Mouse (Mus musculus): ENCODE measurements at regions not wholly inside any gene's neighbourhood (a gene's known extent, or its start where the extent isn't known, plus 50 kb on each side); places are given as distances from the start of the nearest gene placed in this dataset.

DNA sequence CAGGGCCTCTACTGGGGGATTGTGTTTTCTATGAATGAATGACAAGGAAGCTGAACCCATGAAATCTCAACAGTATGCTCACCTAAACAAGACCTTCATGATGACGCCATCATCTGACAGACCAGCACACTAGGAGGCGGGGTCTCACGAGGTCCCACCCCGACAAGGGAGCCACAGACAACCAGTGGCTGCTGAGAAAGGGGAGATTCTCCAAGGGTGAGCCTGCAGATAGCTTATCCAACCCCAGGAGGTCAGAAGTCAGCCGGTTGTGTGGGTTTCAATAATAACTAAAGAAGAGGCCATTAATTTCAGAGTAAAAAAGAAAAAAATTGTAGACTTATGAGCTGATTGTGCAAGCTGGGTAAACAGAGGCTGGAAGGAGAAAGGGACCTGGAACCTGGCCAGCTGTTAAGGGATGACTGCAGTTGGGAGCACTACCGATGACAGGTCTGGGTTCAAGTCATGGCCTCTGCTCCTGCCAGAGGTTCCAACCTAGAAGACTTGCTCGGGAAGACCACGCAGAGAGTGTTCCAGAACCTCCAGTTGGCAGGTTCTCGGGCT, 90.5 kb downstream of the 1700001O22Rik start:
- H3K9me3 ChIP-seq (ENCODE audit: control insufficient read depth, low read length), result no peaks in the 10 kb centered on the region
- peaks cover 54% of the 10 kb centered on the region for H3K4me1 ChIP-seq (replicated peaks; ENCODE audit: control insufficient read depth, insufficient read depth, low read length)
- ATAC-seq (replicated peaks; ENCODE audit: low FRiP score, low TSS enrichment, low read depth) (no peak), DNase-seq (ENCODE audit: low spot score) (peak; percentile 54)
- H3K27me3 ChIP-seq (replicated peaks; ENCODE audit: control insufficient read depth, insufficient read depth, low read length), result no peaks in the 10 kb centered on the region
- H3K4me2 ChIP-seq (ENCODE audit: low read length), result no peak overlapping the region
- H3K27ac ChIP-seq (ENCODE audit: low read depth), result peak overlapping the region; percentile 89; the same call in 1 of the 2 replicates
- WGBS, result 60% methylated on average over 9 of the region's 9 CpGs
- H3K9ac ChIP-seq (ENCODE audit: low read length), result no peak overlapping the region
- no peaks in the 10 kb centered on the region for H3K36me3 ChIP-seq (ENCODE audit: control insufficient read depth, insufficient read depth, low read length)
- H3K4me3 ChIP-seq (ENCODE audit: low read depth, low read length), result no peak overlapping the region

DNA sequence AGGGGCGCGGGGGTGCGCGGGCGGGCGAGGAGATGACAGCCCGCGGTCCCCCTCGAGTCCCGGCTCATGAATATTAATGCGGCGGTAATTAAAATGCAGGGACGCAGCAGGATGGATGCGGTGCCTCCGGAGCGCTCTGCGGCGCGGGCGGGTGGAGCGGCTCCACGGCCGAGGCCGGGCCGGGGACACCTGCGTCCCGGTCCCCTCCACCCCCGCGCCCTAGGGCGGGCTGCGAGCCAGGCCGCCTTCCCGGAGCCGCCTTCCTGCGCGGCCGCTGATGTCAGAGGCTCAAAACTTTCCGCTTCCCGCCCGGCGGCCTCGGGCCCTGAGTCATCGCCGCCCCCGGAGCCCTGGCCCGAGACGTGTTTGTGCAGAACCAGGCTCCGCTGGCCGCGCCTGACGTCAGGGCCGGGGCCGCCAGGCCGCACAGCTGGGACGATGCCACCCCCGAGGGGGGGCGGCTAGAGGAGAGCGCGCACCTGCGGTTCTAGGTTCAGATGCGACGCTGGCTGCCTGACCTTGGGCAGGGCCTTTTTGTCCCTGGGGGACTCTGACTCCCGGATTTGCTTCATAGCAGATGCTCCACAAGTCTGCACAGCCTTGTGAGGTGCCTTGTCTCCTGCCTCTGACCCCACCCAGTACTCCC, 91.5 kb downstream of the 1700001O22Rik start:
- 1% methylated on average over 63 of the region's 63 CpGs for WGBS
- no peaks in the 10 kb centered on the region for H3K36me3 ChIP-seq (ENCODE audit: control insufficient read depth, insufficient read depth, low read length)
- no peaks in the 10 kb centered on the region for H3K9me3 ChIP-seq (ENCODE audit: control insufficient read depth, low read length)
- H3K9ac ChIP-seq (ENCODE audit: low read length), result peak overlapping the region; percentile 73
- peak overlapping the region; percentile 80 for H3K4me2 ChIP-seq (ENCODE audit: low read length)
- H3K27ac ChIP-seq (ENCODE audit: low read depth), result peak overlapping the region; percentile 89
- DNase-seq (ENCODE audit: low spot score), result peak; percentile 81
- ATAC-seq (replicated peaks; ENCODE audit: low FRiP score, low TSS enrichment, low read depth), result 0 out of 2 replicates have a peak, but pooled peaks have one; percentile 28
- H3K4me1 ChIP-seq (replicated peaks; ENCODE audit: control insufficient read depth, insufficient read depth, low read length), result peaks cover 53% of the 10 kb centered on the region
- peak overlapping the region; percentile 39 for H3K4me3 ChIP-seq (ENCODE audit: low read depth, low read length)
- H3K27me3 ChIP-seq (replicated peaks; ENCODE audit: control insufficient read depth, insufficient read depth, low read length), result no peaks in the 10 kb centered on the region

DNA sequence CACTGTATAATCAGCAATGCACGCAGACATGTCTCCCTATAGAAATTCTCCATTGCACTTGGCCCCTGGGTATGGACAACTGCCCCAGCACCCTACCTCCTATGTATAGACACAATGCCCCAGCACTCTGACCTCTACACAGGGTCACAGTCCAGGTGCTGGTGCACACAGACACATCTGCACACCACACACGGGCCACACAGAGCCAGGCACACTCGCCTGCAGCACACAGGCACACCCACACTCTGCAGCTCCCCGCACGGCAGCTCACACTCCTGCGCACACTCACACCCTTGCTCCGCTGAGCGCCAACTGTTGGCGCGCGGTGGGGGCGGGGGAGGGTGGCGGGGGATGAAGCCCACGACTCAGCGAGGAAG, 92.0 kb downstream of the 1700001O22Rik start:
- Histone ChIP-seq H3K27me3 (replicated peaks; ENCODE audit: control insufficient read depth, insufficient read depth, low read length) (no peaks in the 10 kb centered on the region), H3K9ac (ENCODE audit: low read length) (peak overlapping the region; percentile 73), H3K4me3 (ENCODE audit: low read depth, low read length) (peak overlapping the region; percentile 39), H3K4me2 (ENCODE audit: low read length) (peak overlapping the region; percentile 80), H3K36me3 (ENCODE audit: control insufficient read depth, insufficient read depth, low read length) (no peaks in the 10 kb centered on the region), H3K9me3 (ENCODE audit: control insufficient read depth, low read length) (no peaks in the 10 kb centered on the region), H3K27ac (ENCODE audit: low read depth) (peak overlapping the region; percentile 89), H3K4me1 (replicated peaks; ENCODE audit: control insufficient read depth, insufficient read depth, low read length) (peaks cover 50% of the 10 kb centered on the region)
- DNase-seq (ENCODE audit: low spot score), result no peak
- peak; percentile 29 for ATAC-seq (replicated peaks; ENCODE audit: low FRiP score, low TSS enrichment, low read depth)
- 4% methylated on average over 15 of the region's 15 CpGs for WGBS

DNA sequence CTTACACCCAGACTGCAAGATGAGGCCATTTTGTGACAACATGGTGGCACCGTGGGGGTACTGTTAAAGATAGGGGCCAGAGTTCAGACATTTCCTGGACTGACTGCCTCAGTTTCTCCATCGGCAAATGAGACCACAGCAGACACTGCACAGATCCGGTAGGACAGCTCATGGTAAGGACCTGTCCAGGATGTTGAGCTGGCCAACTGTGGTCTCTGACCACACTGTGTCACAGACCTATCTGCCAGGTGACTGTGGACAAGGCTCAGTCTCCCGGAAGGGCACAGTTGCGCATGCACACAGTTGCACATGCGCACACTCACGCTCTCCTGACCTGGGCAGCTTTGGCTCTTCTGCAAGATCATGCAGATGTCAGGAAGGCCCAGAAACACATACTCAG, 92.6 kb downstream of the 1700001O22Rik start:
- Histone ChIP-seq H3K9ac (ENCODE audit: low read length) (no peak overlapping the region), H3K4me1 (replicated peaks; ENCODE audit: control insufficient read depth, insufficient read depth, low read length) (peaks cover 45% of the 10 kb centered on the region), H3K9me3 (ENCODE audit: control insufficient read depth, low read length) (no peaks in the 10 kb centered on the region), H3K4me3 (ENCODE audit: low read depth, low read length) (no peak overlapping the region), H3K4me2 (ENCODE audit: low read length) (no peak overlapping the region), H3K27ac (ENCODE audit: low read depth) (0 out of 2 replicates have a peak overlapping the region, but pooled peaks have one; percentile 89), H3K36me3 (ENCODE audit: control insufficient read depth, insufficient read depth, low read length) (no peaks in the 10 kb centered on the region), H3K27me3 (replicated peaks; ENCODE audit: control insufficient read depth, insufficient read depth, low read length) (no peaks in the 10 kb centered on the region)
- DNase-seq (ENCODE audit: low spot score), result peak; percentile 51
- ATAC-seq (replicated peaks; ENCODE audit: low FRiP score, low TSS enrichment, low read depth), result no peak
- 96% methylated on average over 7 of the region's 7 CpGs for WGBS

DNA sequence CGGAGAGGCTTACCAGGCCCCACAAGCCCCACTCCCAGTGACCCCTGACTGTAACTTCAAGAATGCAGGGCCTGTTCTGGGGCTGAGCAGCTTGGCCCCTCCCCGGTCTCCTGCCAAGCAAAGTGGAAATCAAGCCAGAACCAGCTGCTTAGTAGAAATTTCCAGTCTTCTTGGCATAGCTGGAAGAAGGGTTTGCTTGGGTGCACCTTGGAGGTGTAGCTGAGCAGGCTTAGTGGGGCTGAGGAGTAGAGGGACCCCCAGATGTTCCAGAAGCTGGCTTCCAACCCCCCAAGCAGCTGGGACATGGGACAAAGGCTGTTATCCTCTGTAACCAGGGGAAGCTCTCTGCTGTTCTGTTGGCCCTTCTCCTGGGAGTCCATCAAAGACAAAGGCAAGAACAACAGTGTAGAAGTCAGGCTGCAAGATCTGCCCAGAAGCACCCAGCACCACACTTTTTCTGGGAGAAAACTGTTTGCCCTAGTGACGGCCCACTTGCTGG, 94.0 kb downstream of the 1700001O22Rik start:
- peak; percentile 59 for DNase-seq (ENCODE audit: low spot score)
- 54% methylated on average over 3 of the region's 3 CpGs for WGBS

DNA sequence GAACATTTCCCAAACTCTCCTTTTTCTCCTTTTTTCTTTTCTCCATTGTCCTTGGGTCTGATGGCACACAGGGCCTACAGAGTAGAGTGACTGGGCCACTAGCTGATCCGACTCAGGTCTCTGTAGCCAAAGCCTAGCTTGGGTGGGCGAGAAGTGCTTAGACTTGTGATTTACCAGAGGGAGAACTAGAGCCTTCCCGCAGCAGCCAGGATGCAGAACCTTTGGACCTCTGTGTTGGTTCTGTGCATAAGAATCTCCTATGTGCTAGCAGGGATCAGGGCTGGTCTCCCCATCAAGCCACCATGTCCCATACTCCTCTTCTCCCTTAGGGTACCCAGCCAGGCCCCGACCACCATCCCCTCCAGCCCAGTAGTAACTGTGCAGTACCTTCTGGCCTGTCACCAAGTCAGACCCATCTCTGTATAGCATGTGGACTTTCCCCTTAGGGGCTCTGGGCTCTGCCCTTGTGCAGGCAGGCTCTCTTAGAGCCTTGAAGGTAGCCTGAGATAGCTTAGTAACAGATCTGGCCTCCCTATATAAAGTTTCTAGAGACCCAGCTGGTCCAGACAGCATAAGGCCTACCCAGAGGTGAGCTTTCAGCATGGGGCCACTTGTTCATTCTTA, 94.6 kb downstream of the 1700001O22Rik start:
- Histone ChIP-seq H3K27ac (ENCODE audit: low read depth) (peak overlapping the region; percentile 100), H3K27me3 (replicated peaks; ENCODE audit: control insufficient read depth, insufficient read depth, low read length) (no peaks in the 10 kb centered on the region), H3K36me3 (ENCODE audit: control insufficient read depth, insufficient read depth, low read length) (no peaks in the 10 kb centered on the region), H3K9ac (ENCODE audit: low read length) (peak overlapping the region; percentile 82), H3K4me2 (ENCODE audit: low read length) (peak overlapping the region; percentile 82; the same call in 1 of the 2 replicates), H3K4me1 (replicated peaks; ENCODE audit: control insufficient read depth, insufficient read depth, low read length) (peaks cover 45% of the 10 kb centered on the region), H3K9me3 (ENCODE audit: control insufficient read depth, low read length) (no peaks in the 10 kb centered on the region), H3K4me3 (ENCODE audit: low read depth, low read length) (no peak overlapping the region)
- 69% methylated on average over 4 of the region's 4 CpGs for WGBS
- ATAC-seq (replicated peaks; ENCODE audit: low FRiP score, low TSS enrichment, low read depth), result no peak
- no peak for DNase-seq (ENCODE audit: low spot score)

More for the DNA sequence above, 94.0 kb downstream of the 1700001O22Rik start:
- Histone ChIP-seq H3K4me3 (ENCODE audit: low read depth, low read length) (no peak overlapping the region), H3K9ac (ENCODE audit: low read length) (no peak overlapping the region), H3K4me2 (ENCODE audit: low read length) (no peak overlapping the region), H3K4me1 (replicated peaks; ENCODE audit: control insufficient read depth, insufficient read depth, low read length) (peaks cover 45% of the 10 kb centered on the region), H3K36me3 (ENCODE audit: control insufficient read depth, insufficient read depth, low read length) (no peaks in the 10 kb centered on the region), H3K27me3 (replicated peaks; ENCODE audit: control insufficient read depth, insufficient read depth, low read length) (no peaks in the 10 kb centered on the region), H3K27ac (ENCODE audit: low read depth) (peak overlapping the region; percentile 100), H3K9me3 (ENCODE audit: control insufficient read depth, low read length) (no peaks in the 10 kb centered on the region)
- no peak for ATAC-seq (replicated peaks; ENCODE audit: low FRiP score, low TSS enrichment, low read depth)

DNA sequence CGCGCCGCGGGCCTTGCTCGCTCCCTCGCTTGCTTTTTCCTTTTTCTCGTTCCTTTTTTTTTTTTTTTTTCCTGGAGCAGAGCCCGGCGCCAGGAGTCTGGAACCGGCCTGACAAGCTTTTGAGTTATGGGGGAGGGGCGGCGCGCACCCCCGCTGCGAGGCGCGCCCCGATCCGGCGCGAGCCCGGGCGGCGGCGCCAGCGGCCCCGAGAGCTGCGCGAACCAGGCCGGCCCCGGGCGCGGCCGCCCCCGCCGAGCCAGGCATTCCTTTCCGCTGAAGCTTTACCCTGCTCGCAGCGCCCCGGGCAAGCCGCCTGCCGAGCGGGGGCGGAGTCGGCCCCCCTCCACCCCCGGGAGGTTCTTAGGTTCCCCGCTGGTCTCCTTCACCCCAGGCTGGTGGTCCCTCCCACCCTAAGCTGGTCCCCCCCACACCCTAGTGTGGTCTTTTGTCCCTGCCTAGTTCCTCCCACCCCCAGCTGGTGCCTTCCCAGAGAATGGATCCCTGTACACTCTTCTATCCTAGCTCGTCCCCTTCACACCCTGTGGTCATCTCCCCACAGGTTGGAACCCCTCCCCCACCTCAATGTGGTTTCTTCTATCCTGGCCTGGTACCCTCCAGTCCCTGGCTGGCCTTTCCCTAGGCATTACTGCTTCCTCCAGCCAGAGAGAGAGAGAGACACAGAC, 95.3 kb downstream of the 1700001O22Rik start:
- Histone ChIP-seq H3K36me3 (ENCODE audit: control insufficient read depth, insufficient read depth, low read length) (no peaks in the 10 kb centered on the region), H3K9me3 (ENCODE audit: control insufficient read depth, low read length) (no peaks in the 10 kb centered on the region), H3K4me3 (ENCODE audit: low read depth, low read length) (peak overlapping the region; percentile 30), H3K4me2 (ENCODE audit: low read length) (peak overlapping the region; percentile 82), H3K27ac (ENCODE audit: low read depth) (peak overlapping the region; percentile 100), H3K27me3 (replicated peaks; ENCODE audit: control insufficient read depth, insufficient read depth, low read length) (no peaks in the 10 kb centered on the region), H3K4me1 (replicated peaks; ENCODE audit: control insufficient read depth, insufficient read depth, low read length) (peaks cover 38% of the 10 kb centered on the region), H3K9ac (ENCODE audit: low read length) (peak overlapping the region; percentile 82)
- DNase-seq (ENCODE audit: low spot score) (peak; percentile 91), ATAC-seq (replicated peaks; ENCODE audit: low FRiP score, low TSS enrichment, low read depth) (peak; percentile 62)
- WGBS, result under 1% methylated on average over 48 of the region's 48 CpGs

Data from intestine, embryonic 14.5 days (tissue).